ENCODE assay signal across 8 mouse cellular contexts in the genomic region with DNA sequence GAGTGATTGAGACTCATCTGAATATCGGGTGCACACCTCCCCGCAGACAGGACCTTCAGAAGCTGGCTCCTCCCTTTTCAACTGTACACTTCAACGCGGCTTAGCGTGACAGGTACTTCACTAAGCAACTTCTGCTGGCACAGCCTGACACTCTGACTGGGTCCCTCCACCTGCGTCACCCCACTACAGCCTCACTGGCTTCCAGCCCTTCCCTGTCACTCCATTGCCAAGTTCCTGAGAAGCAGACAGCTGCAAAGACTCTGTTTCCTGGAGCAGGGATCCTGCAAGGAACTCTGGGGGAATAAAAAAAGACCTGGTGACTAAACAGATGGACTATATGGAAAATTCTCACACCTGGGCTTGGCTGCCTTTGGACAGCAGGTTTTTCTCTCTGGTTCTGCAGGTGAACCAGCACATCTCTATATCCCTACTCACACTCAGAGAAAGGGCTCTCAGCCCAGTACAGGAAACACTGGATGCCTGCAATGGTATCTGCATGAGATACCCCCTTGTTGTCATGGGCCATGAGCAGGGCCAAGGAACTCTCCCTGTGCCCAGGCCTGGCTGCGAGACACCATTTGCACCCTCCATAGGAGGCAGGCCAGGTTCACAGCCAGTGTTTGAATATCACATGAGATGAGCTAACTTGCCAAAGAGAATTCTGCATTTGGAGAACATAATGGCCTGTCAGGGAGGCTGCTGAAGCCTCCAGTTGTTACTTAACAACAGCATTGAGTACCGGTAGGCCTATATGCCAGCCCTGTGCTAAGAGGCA. TPM values are rescaled to one million over a fixed set of nuclear protein-coding genes. Genes with fewer than 3 reads are reported as not detected.
DNase-seq lines count a peak whose midpoint lies in the region; ATAC-seq and TF ChIP-seq lines count a peak whose summit lies in the region.

No protein-coding gene starts in this region.

- peaks cover 52% of the 10 kb centered on the region for H3K36me3 ChIP-seq in hindbrain, embryonic 10.5 days
- peaks cover 7% of the 10 kb centered on the region; the same call in 1 of the 2 replicates for H3K36me3 ChIP-seq in hindbrain, embryonic 12.5 days
- peaks cover 5% of the 10 kb centered on the region; the same call in 1 of the 2 replicates for H3K36me3 ChIP-seq in forebrain, postnatal 0 days (ENCODE audit: insufficient read depth)
- H3K36me3 ChIP-seq in heart, embryonic 14.5 days (ENCODE audit: control insufficient read depth, insufficient read depth, low read length), result peaks cover 30% of the 10 kb centered on the region
- H3K36me3 ChIP-seq in lung, embryonic 14.5 days (ENCODE audit: insufficient read depth), result peaks cover 2% of the 10 kb centered on the region; the same call in 1 of the 2 replicates

- no peak overlapping the region for H3K4me2 ChIP-seq in hindbrain, embryonic 12.5 days (replicated peaks)
- H3K4me2 ChIP-seq in forebrain, postnatal 0 days (ENCODE audit: low read depth), result no peak overlapping the region
- peak overlapping the region; percentile 19 for H3K4me2 ChIP-seq in heart, embryonic 14.5 days (ENCODE audit: low read length)
- no peak overlapping the region for H3K4me2 ChIP-seq in lung, embryonic 14.5 days

- no peak for ATAC-seq in hindbrain, embryonic 12.5 days (ENCODE audit: low FRiP score)
- no peak for ATAC-seq in forebrain, postnatal 0 days
- peak; percentile 48 for ATAC-seq in heart, embryonic 14.5 days (ENCODE audit: insufficient number of reproducible peaks, insufficient read depth, low FRiP score, low read depth)
- ATAC-seq in lung, embryonic 14.5 days (ENCODE audit: insufficient read depth), result no peak

- no peak overlapping the region for H3K4me3 ChIP-seq in hindbrain, embryonic 10.5 days
- no peak overlapping the region for H3K4me3 ChIP-seq in hindbrain, embryonic 12.5 days
- no peak overlapping the region for H3K4me3 ChIP-seq in forebrain, postnatal 0 days (ENCODE audit: low read depth, low read length)
- no peak overlapping the region for H3K4me3 ChIP-seq in heart, embryonic 14.5 days (ENCODE audit: control insufficient read depth in 1 of 2, insufficient read depth in 1 of 2, low read depth in 1 of 2, low read length in 2 of 2)
- H3K4me3 ChIP-seq in lung, embryonic 14.5 days (ENCODE audit: low read depth, low read length), result no peak overlapping the region

- TF ChIP-seq CTCF in forebrain, postnatal 0 days (IDR thresholded peaks at IDR 0.05; ENCODE audit: low read depth), result no peak
- no peak for TF ChIP-seq CTCF in lung, embryonic 14.5 days (IDR thresholded peaks at IDR 0.05; ENCODE audit: low read depth)

- peaks cover 61% of the 10 kb centered on the region for H3K4me1 ChIP-seq in hindbrain, embryonic 10.5 days (replicated peaks)
- H3K4me1 ChIP-seq in hindbrain, embryonic 12.5 days, result peaks cover 45% of the 10 kb centered on the region
- peaks cover 33% of the 10 kb centered on the region for H3K4me1 ChIP-seq in forebrain, postnatal 0 days (ENCODE audit: insufficient read depth)
- H3K4me1 ChIP-seq in heart, embryonic 14.5 days (ENCODE audit: control insufficient read depth in 2 of 2, insufficient read depth in 2 of 2, low read length in 2 of 2), result peaks cover 50 to 64% of the 10 kb centered on the region in 2 experiments
- peaks cover 39% of the 10 kb centered on the region for H3K4me1 ChIP-seq in lung, embryonic 14.5 days (ENCODE audit: insufficient read depth)

- H3K9me3 ChIP-seq in hindbrain, embryonic 10.5 days, result no peaks in the 10 kb centered on the region
- no peaks in the 10 kb centered on the region for H3K9me3 ChIP-seq in hindbrain, embryonic 12.5 days (replicated peaks)
- no peaks in the 10 kb centered on the region for H3K9me3 ChIP-seq in forebrain, postnatal 0 days (ENCODE audit: low read length)
- no peaks in the 10 kb centered on the region for H3K9me3 ChIP-seq in heart, embryonic 14.5 days (ENCODE audit: control insufficient read depth, low read length)
- H3K9me3 ChIP-seq in lung, embryonic 14.5 days (ENCODE audit: low read depth, low read length), result no peaks in the 10 kb centered on the region

- H3K27ac ChIP-seq in hindbrain, embryonic 10.5 days, result peak overlapping the region; percentile 18; the same call in 1 of the 2 replicates
- H3K27ac ChIP-seq in hindbrain, embryonic 12.5 days, result no peak overlapping the region
- peak overlapping the region; percentile 29; the same call in 1 of the 2 replicates for H3K27ac ChIP-seq in forebrain, postnatal 0 days (ENCODE audit: low read depth, low read length)
- peak overlapping the region; percentile 68 to 73 for H3K27ac ChIP-seq in heart, embryonic 14.5 days (replicated peaks in 1 of 2; ENCODE audit: control insufficient read depth in 1 of 2, insufficient read depth in 1 of 2, low read depth in 2 of 2, low read length in 2 of 2)
- H3K27ac ChIP-seq in lung, embryonic 14.5 days (ENCODE audit: low read depth), result 0 out of 2 replicates have a peak overlapping the region, but pooled peaks have one; percentile 18

- H3K9ac ChIP-seq in hindbrain, embryonic 12.5 days, result no peak overlapping the region
- H3K9ac ChIP-seq in forebrain, postnatal 0 days, result no peak overlapping the region
- peak overlapping the region; percentile 22; the same call in 1 of the 2 replicates for H3K9ac ChIP-seq in heart, embryonic 14.5 days (ENCODE audit: low read length)
- H3K9ac ChIP-seq in lung, embryonic 14.5 days, result no peak overlapping the region

- WGBS in hindbrain, embryonic 10.5 days, result 88% methylated on average over 8 of the region's 8 CpGs
- 80% methylated on average over 8 of the region's 8 CpGs for WGBS in hindbrain, embryonic 12.5 days
- 53% methylated on average over 8 of the region's 8 CpGs for WGBS in forebrain, postnatal 0 days
- 30% methylated on average over 8 of the region's 8 CpGs for WGBS in heart, embryonic 14.5 days
- WGBS in lung, embryonic 14.5 days, result 52% methylated on average over 8 of the region's 8 CpGs

- no peak for DNase-seq in hindbrain, embryonic 10.5 days (ENCODE audit: low spot score)
- DNase-seq in forebrain, postnatal 0 days, result no peak
- DNase-seq in lung, embryonic 14.5 days, result peak; percentile 48
- no peak for DNase-seq in right cerebral cortex, adult 18-20 months
- no peak for DNase-seq in adrenal gland, adult 8-10 months
- no peak for DNase-seq in MN1 (ENCODE audit: low spot score)

- no peaks in the 10 kb centered on the region for H3K27me3 ChIP-seq in hindbrain, embryonic 10.5 days (ENCODE audit: insufficient read depth, poor library complexity, severe bottlenecking)
- H3K27me3 ChIP-seq in hindbrain, embryonic 12.5 days, result no peaks in the 10 kb centered on the region
- H3K27me3 ChIP-seq in forebrain, postnatal 0 days (ENCODE audit: insufficient read depth, low read length), result no peaks in the 10 kb centered on the region
- no peaks in the 10 kb centered on the region for H3K27me3 ChIP-seq in heart, embryonic 14.5 days (ENCODE audit: control insufficient read depth, insufficient read depth, low read length)
- H3K27me3 ChIP-seq in lung, embryonic 14.5 days (ENCODE audit: insufficient read depth, low read length), result no peaks in the 10 kb centered on the region

RNA-seq across cellular contexts. Expression of gene Nuak1, which starts 44.3 kb away (rescaled TPM):
- polyA plus RNA-seq in hindbrain, embryonic 10.5 days (2016; fragmentation: Nextera tagmentation; extraction: Ambion mirVana), result 3.1 and 3.7 TPM in 2 replicates
- polyA plus RNA-seq in hindbrain, embryonic 12.5 days (2016; fragmentation: Nextera tagmentation; extraction: Ambion mirVana), result 4.6 and 4.9 TPM in 2 replicates
- total RNA-seq in forebrain, postnatal 0 days (2014; rRNA removed), result 25.9 and 28.7 TPM in 2 replicates
- polyA plus RNA-seq in forebrain, postnatal 0 days (2015; fragmentation: Nextera tagmentation; extraction: Ambion mirVana), result 3.7 and 4.0 TPM in 2 replicates
- polyA plus RNA-seq in heart, embryonic 14.5 days (2014; fragmentation: Nextera tagmentation; extraction: Ambion mirVana), result 2.6 and 3.4 TPM in 2 replicates
- polyA plus RNA-seq in lung, embryonic 14.5 days (2014; fragmentation: Nextera tagmentation; extraction: Ambion mirVana), result 1.5 and 1.8 TPM in 2 replicates
- total RNA-seq in adrenal gland, adult 8-10 months (2022), result 10 to 100 TPM; 10.1 to 13.6 (median 12.1) TPM
